8 mouse cellular contexts compared by ENCODE assay signal in the genomic region with DNA sequence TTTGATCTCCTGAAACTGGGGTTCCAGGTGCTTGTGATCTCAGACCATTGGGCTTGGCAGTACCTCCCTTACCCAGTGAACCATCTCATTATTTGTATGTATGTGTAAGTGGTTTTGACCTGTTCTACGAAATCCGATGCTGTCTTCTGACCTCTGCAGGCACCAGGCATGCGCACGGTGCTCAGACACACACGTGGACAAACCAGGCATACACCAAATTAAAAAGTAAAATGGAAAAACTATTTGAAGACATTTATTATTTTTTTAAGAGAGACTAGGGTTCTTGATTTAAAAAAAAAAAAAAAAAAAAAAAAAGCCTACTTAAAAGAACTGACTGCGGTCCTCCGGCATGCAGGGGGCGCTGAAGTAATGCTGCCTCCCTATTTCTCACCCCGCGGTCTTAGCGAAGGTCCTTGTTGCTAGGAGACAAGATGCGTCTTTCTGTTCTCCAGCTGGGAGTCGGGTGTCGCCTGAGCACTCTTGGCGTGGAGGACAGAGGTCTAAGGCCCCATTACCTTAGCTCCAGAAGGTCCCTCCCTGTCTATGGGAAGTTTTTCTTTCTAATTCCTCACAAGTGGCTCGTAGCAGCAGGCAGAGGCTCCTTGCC. TPM values are rescaled to one million over a fixed set of nuclear protein-coding genes. Genes with fewer than 3 reads are reported as not detected.
DNase-seq lines count a peak whose midpoint lies in the region; ATAC-seq lines count a peak whose summit lies in the region.

A gene (plus strand): TSS at position 442 of the 607 bp plus-strand sequence.

- peak within 1 kb of the TSS; percentile 48 for H3K4me3 ChIP-seq in forebrain, embryonic 10.5 days
- H3K4me3 ChIP-seq in heart, embryonic 15.5 days: peak within 1 kb of the TSS; percentile 50
- peak within 1 kb of the TSS; percentile 32 for H3K4me3 ChIP-seq in liver, embryonic 12.5 days

- peak; percentile 64 for DNase-seq in brain, embryonic 18.5 days (ENCODE audit: low read depth, low spot score)
- DNase-seq in forebrain, embryonic 10.5 days (ENCODE audit: extremely low spot score, low spot score): peak; percentile 65
- peak; percentile 91 for DNase-seq in kidney, postnatal 14 days
- peak; percentile 81 for DNase-seq in naive thymus-derived CD4-positive, alpha-beta T cell, adult 2 months (ENCODE audit: low read depth)
- DNase-seq in splenic B cell, adult 2 months (ENCODE audit: low read depth, low spot score): peak; percentile 87

- ATAC-seq in CD4-positive, CD25-positive, alpha-beta regulatory T cell, adult 4 months: peak; percentile 62
- ATAC-seq in heart, embryonic 15.5 days (replicated peaks; ENCODE audit: insufficient number of reproducible peaks, insufficient read depth, low FRiP score, low read depth): no peak
- no peak for ATAC-seq in liver, embryonic 12.5 days

- WGBS in forebrain, embryonic 10.5 days: 20% methylated on average over 16 of the region's 16 CpGs
- 18% methylated on average over 16 of the region's 16 CpGs for WGBS in heart, embryonic 15.5 days
- 18% methylated on average over 16 of the region's 16 CpGs for WGBS in liver, embryonic 12.5 days (ENCODE audit: insufficient replicate concordance)

- H3K4me2 ChIP-seq in heart, embryonic 15.5 days: peak within 1 kb of the TSS; percentile 70
- peak within 1 kb of the TSS; percentile 60 for H3K4me2 ChIP-seq in liver, embryonic 12.5 days

- peaks cover 55% of the 10 kb centered on the region for H3K27me3 ChIP-seq in forebrain, embryonic 10.5 days (ENCODE audit: poor library complexity, severe bottlenecking)
- peaks cover 20% of the 10 kb centered on the region for H3K27me3 ChIP-seq in heart, embryonic 15.5 days
- H3K27me3 ChIP-seq in liver, embryonic 12.5 days (replicated peaks): peaks cover 66% of the 10 kb centered on the region
- H3K27me3 ChIP-seq in splenic B cell, adult 2 months (ENCODE audit: control insufficient read depth, insufficient read depth, low read length, poor library complexity, severe bottlenecking): no peaks in the 10 kb centered on the region

- peak within 1 kb of the TSS; percentile 43 for H3K9ac ChIP-seq in heart, embryonic 15.5 days
- H3K9ac ChIP-seq in liver, embryonic 12.5 days: no peak within 1 kb of the TSS

- no peaks in the 10 kb centered on the region for H3K36me3 ChIP-seq in forebrain, embryonic 10.5 days (replicated peaks)
- H3K36me3 ChIP-seq in heart, embryonic 15.5 days: no peaks in the 10 kb centered on the region
- H3K36me3 ChIP-seq in liver, embryonic 12.5 days: no peaks in the 10 kb centered on the region
- no peaks in the 10 kb centered on the region for H3K36me3 ChIP-seq in splenic B cell, adult 2 months (ENCODE audit: control insufficient read depth, insufficient read depth, low read length, poor library complexity, severe bottlenecking)

- H3K9me3 ChIP-seq in forebrain, embryonic 10.5 days: no peaks in the 10 kb centered on the region
- H3K9me3 ChIP-seq in heart, embryonic 15.5 days (replicated peaks): no peaks in the 10 kb centered on the region
- H3K9me3 ChIP-seq in liver, embryonic 12.5 days (replicated peaks): no peaks in the 10 kb centered on the region

- H3K4me1 ChIP-seq in forebrain, embryonic 10.5 days: peaks cover 6% of the 10 kb centered on the region
- peaks cover 5% of the 10 kb centered on the region; the same call in 1 of the 2 replicates for H3K4me1 ChIP-seq in heart, embryonic 15.5 days (replicated peaks)
- peaks cover 6% of the 10 kb centered on the region; the same call in 1 of the 2 replicates for H3K4me1 ChIP-seq in liver, embryonic 12.5 days

- 0 out of 2 replicates have a peak within 1 kb of the TSS, but pooled peaks have one; percentile 30 for H3K27ac ChIP-seq in forebrain, embryonic 10.5 days
- no peak within 1 kb of the TSS for H3K27ac ChIP-seq in heart, embryonic 15.5 days
- no peak within 1 kb of the TSS for H3K27ac ChIP-seq in liver, embryonic 12.5 days

RNA-seq across cellular contexts. Expression of the gene that starts here (rescaled TPM):
- not detected for polyA plus RNA-seq in CD4-positive, CD25-positive, alpha-beta regulatory T cell, adult 4 months (2017; shearing (Covaris generic))
- 0.86 and 0.90 TPM in 2 replicates for polyA plus RNA-seq in forebrain, embryonic 10.5 days (2016; fragmentation: Nextera tagmentation; extraction: Ambion mirVana)
- 0.87 and 1.0 TPM in 2 replicates for polyA plus RNA-seq in heart, embryonic 15.5 days (2015; fragmentation: Nextera tagmentation; extraction: Ambion mirVana)
- polyA plus RNA-seq in liver, embryonic 12.5 days (2016; fragmentation: Nextera tagmentation; extraction: Ambion mirVana): 0.06 TPM in 1 of 2 replicates, not detected in the other

Comparison
In these comparisons a context has a peak if more than half of its experiments do, and no peak if none do; other contexts are left out.
1. Peak in ATAC-seq in CD4-positive, CD25-positive, alpha-beta regulatory T cell, adult 4 months; RNA of the gene not detected or under 1 TPM.
2. Peak in DNase-seq, H3K4me3 ChIP-seq and H3K27ac ChIP-seq in forebrain, embryonic 10.5 days; RNA of the gene not detected or under 1 TPM.